Mouse (Mus musculus) left cerebral cortex, postnatal 4 days (tissue): ENCODE data around the gene Lama5. TPM values are rescaled to one million over a fixed set of nuclear protein-coding genes. Genes with fewer than 3 reads are reported as not detected.

Experiments
- DNase-seq: peaks from one replicate; pipeline ENCODE4 v3.0.0-alpha.2; 2022
- intact Hi-C: fragments of 180-260 bp; cut with DNase I; formaldehyde crosslinking; loops from one replicate; pipeline ENCODE4 v1.15.1; 2025
- microRNA-seq: library from miRNA; unstranded; fragments of <30 nt; microRNA quantifications from one replicate; pipeline ENCODE4 v1.2.0, GENCODE M21; 2022
- total RNA-seq, 2 experiments: library from RNA; stranded (reverse); gene quantifications; 2 replicates each; pipeline ENCODE4 v1.2.3; 2021

Lama5 gene
- total RNA-seq, 2 experiments from 2014 or later = 6.3 to 6.5 TPM

DNA sequence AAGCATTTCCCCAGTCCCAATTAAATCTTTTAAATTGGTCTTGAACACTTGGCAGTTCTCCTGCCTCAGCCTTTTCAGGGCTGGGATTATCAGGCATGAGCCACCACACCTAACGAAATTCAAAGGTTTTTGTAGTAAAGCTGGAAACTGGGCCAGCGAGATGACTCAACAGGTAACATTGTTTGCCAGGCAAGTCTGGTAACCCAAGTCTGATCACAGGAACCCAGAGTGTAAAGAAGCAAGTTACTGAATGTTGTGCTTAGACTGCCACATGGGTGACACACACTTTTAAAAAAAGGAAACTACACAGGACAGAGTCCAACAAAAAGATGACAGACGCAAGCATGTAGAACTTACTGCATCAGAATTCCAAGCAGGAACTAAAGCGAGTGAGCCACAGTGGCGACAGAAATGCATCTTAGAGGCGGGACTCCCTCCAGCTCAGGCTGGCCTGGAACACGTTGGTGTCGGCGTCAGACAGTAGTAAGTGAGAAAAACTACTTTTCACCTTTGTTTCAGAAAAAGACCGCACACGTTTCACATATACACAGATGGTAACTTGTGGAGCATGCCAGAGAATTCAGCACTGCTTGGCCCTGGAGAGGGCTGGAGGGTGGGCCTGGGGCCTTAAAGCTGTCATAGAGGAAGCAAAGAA lies 55.4 kb downstream of the Lama5 start:
- intact Hi-C loops = no loop called here
- DNase-seq = no peak

DNA sequence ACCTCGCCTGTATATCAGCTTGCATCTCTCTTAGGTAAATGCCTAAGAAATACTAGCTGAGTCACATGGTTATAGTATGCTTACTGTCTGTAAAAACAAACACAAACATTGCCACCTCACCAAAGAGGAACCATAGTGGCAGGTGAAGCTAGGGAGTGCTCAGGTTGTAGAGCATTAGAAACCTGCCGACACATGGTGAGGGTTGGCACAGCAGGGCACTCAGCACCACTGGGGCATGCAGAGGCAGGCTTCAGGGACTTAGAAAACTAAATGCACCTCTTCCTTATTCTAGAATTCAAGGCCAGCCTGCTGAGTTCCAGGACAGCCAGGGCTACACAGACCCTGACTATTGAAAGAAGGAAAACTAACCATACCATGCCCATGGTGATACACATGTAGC lies 58.8 kb downstream of the Lama5 start:
- intact Hi-C loops = loop anchor here (5.0 to 10.0 kb wide), 2 partner anchors 82 to 85 kb away; no protein-coding TSS in a partner anchor
- DNase-seq = no peak

DNA sequence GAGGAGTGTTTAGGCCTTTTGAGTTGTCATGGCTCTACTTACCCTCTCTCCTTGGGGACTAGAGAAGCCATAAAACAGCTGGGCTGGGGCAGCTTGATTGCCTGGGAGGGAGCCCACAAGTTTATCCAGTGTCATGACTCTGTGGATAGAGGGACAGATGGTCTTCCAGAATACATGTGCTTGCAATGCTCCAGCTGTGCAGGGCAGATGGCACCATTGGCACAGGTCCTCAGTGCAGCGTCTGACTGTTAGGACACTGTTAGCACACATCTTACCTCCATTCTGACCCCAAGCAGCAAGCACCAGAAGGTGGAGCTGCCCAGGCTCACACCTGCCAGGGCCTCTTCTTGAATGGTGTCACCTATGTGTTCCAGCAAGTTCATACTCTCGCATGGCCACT lies 59.8 kb downstream of the Lama5 start:
- intact Hi-C loops = loop anchor here (5.0 to 10.0 kb wide), 2 partner anchors 81 to 86 kb away; no protein-coding TSS in a partner anchor
- peak; percentile 83 for DNase-seq

DNA sequence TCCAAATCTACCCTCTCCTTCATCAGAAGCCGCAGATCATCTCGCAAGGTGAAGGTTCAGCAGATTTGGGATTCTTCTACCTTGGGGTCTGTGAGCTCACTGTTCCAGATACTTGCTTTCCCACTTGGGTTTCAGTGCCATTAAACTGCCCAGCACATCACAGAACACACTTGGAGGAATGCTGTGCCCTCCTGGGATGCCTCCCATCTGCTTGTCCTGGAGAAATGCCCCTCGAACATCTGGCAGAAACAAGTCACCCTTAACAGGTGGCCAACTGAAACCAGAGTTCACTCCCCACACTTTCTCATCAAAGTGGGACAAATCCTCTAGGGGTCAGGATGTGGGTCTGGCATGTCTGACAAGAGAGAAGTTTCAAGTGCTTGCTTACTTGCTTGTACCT lies 67.0 kb downstream of the Lama5 start:
- intact Hi-C loops = no loop called here
- DNase-seq = no peak

DNA sequence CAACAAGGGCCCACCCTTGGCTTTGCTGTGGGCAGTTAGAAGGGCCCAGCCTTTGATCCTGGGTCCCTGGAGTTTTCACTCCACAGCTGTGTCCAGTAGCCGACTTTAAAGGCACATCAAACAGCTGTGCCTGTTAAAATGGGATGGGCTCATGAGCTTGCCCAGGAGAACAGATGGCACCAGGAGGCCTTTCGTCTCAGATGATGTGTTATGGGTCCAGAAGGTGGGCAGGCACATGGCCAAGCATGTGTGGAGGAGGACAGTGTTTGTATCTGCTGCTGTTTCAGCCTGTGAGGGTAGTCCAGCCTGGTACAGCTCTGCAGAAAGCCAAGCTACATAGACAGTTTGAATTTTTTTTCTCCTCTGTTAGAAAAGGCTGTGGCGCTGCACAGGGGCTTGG lies 70.9 kb downstream of the Lama5 start:
- peak; percentile 78 for DNase-seq
- intact Hi-C loops = no loop called here

DNA sequence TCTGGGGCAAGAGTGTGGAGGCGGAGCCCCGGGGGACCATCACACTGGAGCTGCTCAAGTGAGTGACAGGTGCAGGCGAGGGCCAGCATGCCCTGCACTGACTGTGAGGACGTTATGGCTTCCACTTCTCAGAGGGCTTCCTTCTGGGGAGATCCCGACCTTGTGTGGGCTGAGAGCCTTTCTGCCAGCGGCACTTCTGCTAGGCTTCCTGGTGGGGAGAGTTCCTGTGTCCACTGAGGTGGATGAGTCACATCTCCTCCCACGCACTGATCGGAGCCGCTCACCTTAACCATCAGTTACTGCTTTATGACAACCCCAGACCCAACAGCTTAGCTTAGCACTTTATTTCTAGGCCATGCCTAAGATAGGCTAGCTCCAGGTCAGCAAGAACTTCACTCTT lies 77.1 kb downstream of the Lama5 start:
- intact Hi-C loops = no loop called here
- DNase-seq = no peak

DNA sequence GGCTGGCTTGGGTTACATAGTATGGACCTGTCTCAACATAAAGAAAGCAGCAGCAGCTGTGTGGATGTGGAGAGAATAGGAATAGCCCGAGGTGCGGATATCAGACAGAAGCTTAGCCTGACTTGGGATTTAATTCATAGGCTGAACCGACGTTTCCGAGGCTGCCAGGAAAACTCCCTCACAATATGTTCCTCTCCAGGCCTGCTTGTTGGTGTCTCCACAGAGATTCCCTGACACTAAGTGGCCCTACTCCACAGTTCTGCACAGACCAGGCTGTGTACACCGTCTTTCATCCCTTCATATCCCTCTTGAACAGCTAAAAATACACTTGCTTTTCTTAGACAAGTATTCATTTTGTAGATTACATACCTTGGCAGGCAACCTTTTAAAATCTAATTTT lies 78.3 kb downstream of the Lama5 start:
- intact Hi-C loops = no loop called here
- DNase-seq = no peak

DNA sequence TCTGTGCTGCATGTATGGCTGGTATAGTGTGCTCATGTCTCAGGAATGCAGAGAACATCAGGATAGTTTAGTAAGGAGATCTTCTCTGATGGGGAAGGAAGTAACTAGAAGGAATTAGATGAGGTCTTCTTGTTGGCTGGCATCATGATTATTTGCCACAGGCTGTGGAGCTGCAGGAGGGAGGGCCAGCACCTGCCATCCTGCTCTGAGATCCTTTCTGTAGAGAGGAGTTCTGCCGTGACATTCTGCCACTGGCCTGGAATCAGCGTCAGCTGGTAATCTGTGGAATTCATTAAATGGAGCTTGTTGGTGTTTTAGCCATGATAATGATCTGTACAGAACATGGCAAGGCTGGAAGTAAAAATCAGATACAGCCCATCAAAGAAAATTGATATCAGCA lies 79.6 kb downstream of the Lama5 start:
- intact Hi-C loops = no loop called here

DNA sequence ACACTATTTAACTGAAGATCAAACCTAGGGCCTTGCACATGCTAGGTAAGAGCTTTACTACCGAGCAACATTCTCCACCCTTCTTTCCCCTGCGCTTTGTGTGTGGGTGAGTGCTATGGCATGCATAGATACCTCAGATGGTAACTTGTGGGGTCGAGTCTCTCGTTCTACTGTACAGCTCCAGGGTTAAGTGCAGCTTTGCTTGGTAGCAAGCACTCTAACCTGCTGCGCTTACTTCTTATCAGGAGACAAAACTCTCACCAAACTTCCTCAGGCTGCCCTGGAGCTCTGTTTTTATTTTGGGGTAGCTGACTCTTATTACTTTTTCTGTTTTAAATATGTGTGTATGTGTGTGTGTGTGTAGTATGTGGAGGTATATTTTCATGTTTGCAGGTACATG lies 90.2 kb downstream of the Lama5 start:
- intact Hi-C loops = no loop called here
- no peak for DNase-seq

More for the DNA sequence above, 79.6 kb downstream of the Lama5 start:
- DNase-seq = peak; percentile 19

DNA sequence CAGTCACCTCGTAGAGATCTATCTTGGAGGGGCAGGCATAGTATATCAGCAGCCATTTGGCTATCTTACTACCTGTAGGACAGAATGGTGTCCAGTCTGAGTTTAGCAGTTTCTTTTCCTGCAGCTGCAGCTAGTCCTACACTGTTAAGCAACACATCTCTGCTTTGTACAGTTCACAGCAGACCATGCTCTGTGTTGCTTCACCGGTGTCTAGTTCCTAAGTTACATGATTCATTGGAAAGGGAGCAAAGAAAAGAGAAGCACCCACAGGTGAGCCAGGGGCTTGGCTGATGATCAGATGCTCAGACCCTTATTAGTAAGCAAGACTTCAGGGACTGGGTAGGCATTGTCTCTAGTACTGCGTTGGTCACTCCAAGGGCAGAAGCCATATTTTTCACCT lies 91.7 kb downstream of the Lama5 start:
- DNase-seq = no peak
- intact Hi-C loops = no loop called here

DNA sequence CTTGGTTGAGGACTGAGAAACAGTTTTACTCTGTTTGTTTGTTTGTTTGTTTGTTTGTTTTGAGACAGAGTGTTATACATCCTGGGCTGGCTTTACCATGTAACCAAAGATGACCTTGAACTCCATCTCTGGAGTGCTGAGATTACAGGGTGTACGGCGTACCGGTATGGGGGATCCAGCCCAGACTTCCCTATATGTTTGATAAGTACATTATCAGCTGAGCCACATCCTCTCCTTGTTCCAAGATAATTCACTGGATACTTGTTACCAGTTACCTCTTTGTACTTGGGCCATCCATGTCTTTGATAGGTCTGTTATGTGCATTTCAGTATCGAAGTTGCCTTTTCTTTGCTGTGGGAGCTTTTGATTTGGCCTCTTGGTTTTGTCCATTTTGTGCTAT lies 92.4 kb downstream of the Lama5 start:
- intact Hi-C loops = no loop called here
- no peak for DNase-seq

DNA sequence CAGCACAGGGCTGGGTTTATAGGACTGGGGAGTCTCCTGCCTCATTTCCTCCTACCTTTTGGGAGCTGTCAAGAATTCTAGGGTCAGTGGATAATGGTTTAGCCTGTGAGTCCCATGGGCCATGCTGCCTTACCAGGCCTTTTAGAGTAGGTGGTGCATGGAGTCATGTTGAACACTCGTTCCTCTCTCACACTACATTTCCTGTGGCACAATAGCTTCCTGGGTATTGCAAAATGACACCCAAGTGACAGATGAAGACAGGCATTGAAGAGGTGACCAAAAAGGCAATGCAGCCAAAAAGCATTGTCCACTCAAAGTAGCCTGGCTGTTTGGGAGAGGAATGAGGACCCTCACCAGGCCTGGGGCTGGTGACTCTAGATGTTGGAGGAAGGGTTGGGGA lies 98.0 kb downstream of the Lama5 start:
- DNase-seq = no peak
- intact Hi-C loops = no loop called here

Small RNAs within 50 kb of the gene (microRNA-seq; reads per million reads assigned to microRNA genes)
- not detected for gene Mir3091
- gene Mir7005 = not detected

Other genes starting within 250 kb of the Lama5 start
- 10 to 100 TPM; 24.5 to 27.9 TPM for gene Taf4, start 249.2 kb downstream of the Lama5 start, total RNA-seq
- gene Lsm14b, start 200.9 kb downstream of the Lama5 start, total RNA-seq = 100 to 1,000 TPM; 199 to 202 TPM
- 100 to 1,000 TPM; 244 to 245 TPM for gene Psma7, start 183.4 kb downstream of the Lama5 start, total RNA-seq
- gene Ss18l1, start 183.3 kb downstream of the Lama5 start, total RNA-seq = 10 to 100 TPM; 59.2 to 60.9 TPM
- gene Mtg2, start 155.3 kb downstream of the Lama5 start, total RNA-seq = 10 to 100 TPM; 19.8 to 20.5 TPM
- gene Hrh3, start 121.4 kb downstream of the Lama5 start, total RNA-seq = 10 to 100 TPM; 16.6 to 17.4 TPM
- 10 to 100 TPM; 61.9 to 64.5 TPM for gene Osbpl2, start 106.6 kb downstream of the Lama5 start, total RNA-seq
- 100 to 1,000 TPM; 117 to 118 TPM for gene Adrm1, start 54.4 kb downstream of the Lama5 start, total RNA-seq
- 100 to 1,000 TPM; 616 to 687 TPM for gene Rps21, start 31.5 kb upstream of the Lama5 start, total RNA-seq
- 10 to 100 TPM; 47.2 to 48.6 TPM for gene Cables2, start 47.6 kb upstream of the Lama5 start, total RNA-seq
- not detected for gene Rbbp8nl, start 64.0 kb upstream of the Lama5 start, total RNA-seq
- gene Gata5, start 108.8 kb upstream of the Lama5 start, total RNA-seq = not detected
- 1 to 10 TPM; 2.4 to 2.5 TPM for gene Slco4a1, start 230.4 kb upstream of the Lama5 start, total RNA-seq